ENCODE assay signal across 22 mouse cellular contexts in genomic region chr13:49814420-49814819, GRCm38 (mm10). TPM values are rescaled to one million over a fixed set of nuclear protein-coding genes. Genes with fewer than 3 reads are reported as not detected.
"Had no signal": no experiment of that assay in that cellular context is flagged by ENCODE, and none has a peak within 500 bp of the region (broad histone marks: within the 10 kb centered on the region; RNA-seq: fewer than 3 reads in every experiment).

No protein-coding gene starts in this region.

- H3K27me3 ChIP-seq: limb, embryonic 12.5 days; midbrain, embryonic 15.5 days; neural tube, embryonic 13.5 days had no signal

- H3K27ac ChIP-seq: kidney, postnatal 0 days; limb, embryonic 12.5 days; midbrain, embryonic 10.5 days; midbrain, embryonic 15.5 days; neural tube, embryonic 13.5 days had no signal

- H3K9me3 ChIP-seq: midbrain, embryonic 15.5 days had no signal

- H3K4me3 ChIP-seq: limb, embryonic 12.5 days; midbrain, embryonic 10.5 days; midbrain, embryonic 15.5 days; neural tube, embryonic 13.5 days had no signal

- ATAC-seq: midbrain, embryonic 15.5 days had no signal

- H3K9ac ChIP-seq: limb, embryonic 12.5 days; midbrain, embryonic 15.5 days; neural tube, embryonic 13.5 days had no signal

- DNase-seq: kidney, adult 11 months; kidney, adult 9 months; kidney, postnatal 36 days; layer of hippocampus, adult 9-11 months; layer of hippocampus, postnatal 36 days; retina, postnatal 1 day; right cerebral cortex, postnatal 4 days; spleen, adult 18-20 months; thymus, adult 18-20 months; thymus, postnatal 14 days had no signal

- H3K4me1 ChIP-seq: limb, embryonic 12.5 days; midbrain, embryonic 10.5 days; midbrain, embryonic 15.5 days; neural tube, embryonic 13.5 days had no signal

- H3K4me2 ChIP-seq: limb, embryonic 12.5 days; midbrain, embryonic 15.5 days; neural tube, embryonic 13.5 days had no signal

- H3K36me3 ChIP-seq: limb, embryonic 12.5 days; midbrain, embryonic 10.5 days; midbrain, embryonic 15.5 days; neural tube, embryonic 13.5 days had no signal

RNA-seq across cellular contexts. Expression of gene Gm30302, which starts 15.6 kb away (rescaled TPM):
- total RNA-seq: layer of hippocampus, adult 18-20 months; layer of hippocampus, postnatal 36 days; left cerebral cortex, adult 8-10 months; left cerebral cortex, postnatal 25 days; liver, adult 2 months had no signal
- polyA plus RNA-seq: kidney, postnatal 0 days; limb, embryonic 12.5 days; liver, adult 2 months; liver, embryonic 16.5 days; lung, embryonic 16.5 days; midbrain, embryonic 10.5 days; midbrain, embryonic 15.5 days; neural tube, embryonic 13.5 days; stomach, embryonic 14.5 days had no signal
